Mouse (Mus musculus): ENCODE data around the gene Sectm1a. TPM values are rescaled to one million over a fixed set of nuclear protein-coding genes. Genes with fewer than 3 reads are reported as not detected.
"Not testable (repeated sequence)": the region's sequence is repeated elsewhere in the genome, so short reads cannot be mapped to it uniquely, and the experiment has no call there.

Sectm1a gene
- total and polyA plus RNA-seq, 3 experiments = 0.09 TPM; not detected in 2

- no peak for DNase-seq
These were observed 33.1 kb downstream of the Sectm1a start for GRCm38 (mm10) chr11:121047826-121048399.

GRCm38 (mm10) chr11:121045286-121045685, 35.7 kb downstream of the Sectm1a start:
- no peak for DNase-seq

DNA sequence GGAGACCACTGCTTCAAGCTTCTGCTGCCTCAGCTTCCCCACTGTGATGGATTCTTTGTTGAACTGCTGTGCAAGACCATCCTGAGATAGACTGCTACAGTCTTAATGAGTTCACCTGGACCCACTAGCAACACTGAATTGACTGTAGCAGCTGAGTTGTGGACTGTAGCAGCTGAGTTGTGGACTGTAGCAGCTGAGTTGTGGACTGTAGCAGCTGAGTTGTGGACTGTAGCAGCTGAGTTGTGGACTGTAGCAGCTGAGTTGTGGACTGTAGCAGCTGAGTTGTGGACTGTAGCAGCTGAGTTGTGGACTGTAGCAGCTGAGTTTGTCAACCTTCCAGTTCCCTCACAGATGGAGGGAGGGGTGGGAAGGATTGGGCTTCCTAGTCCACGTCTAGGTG, 38.0 kb downstream of the Sectm1a start:
- DNase-seq = not testable (repeated sequence)

DNA sequence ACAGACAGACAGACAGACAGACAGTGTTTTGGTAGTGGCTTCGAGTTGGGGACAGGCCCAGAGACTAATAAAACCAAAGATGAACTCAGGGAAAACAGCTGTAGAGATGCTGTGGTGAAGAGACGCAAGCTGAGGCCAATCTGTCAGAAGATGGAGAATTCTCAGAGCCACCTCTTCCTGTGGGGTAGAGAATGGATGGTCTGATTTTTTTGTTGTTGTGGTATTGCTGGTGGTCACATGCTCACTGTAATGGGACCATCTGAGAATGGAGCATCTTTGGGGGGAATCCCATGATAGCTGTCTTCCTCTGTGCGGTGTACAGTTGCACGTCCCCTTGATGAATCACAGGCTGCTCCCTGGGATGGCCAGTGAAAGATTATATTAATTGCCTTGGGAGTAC, 38.5 kb downstream of the Sectm1a start:
- no peak for DNase-seq

GRCm38 (mm10) chr11:121041636-121042035, 39.4 kb downstream of the Sectm1a start:
- DNase-seq = no peak

DNA sequence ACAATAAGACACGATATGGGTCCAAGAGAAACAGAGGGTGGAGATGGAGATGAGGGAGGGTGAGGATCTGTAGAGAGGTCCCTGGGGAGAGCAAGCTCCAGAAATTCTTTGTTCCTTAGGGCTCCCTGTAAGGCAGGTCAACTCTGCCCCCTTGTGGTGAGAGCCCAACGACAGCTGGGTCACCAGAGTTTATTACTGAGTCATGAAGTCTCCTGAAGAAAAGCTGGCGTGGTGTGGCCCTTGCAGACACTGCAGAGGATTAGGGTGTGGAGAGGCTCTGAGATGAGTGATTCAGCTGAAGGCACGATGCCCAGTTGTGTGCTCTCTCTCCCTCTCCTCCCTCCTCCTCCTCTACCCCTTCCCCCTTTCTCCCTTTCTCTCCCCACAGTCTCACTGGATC, 39.8 kb downstream of the Sectm1a start:
- peak; percentile 89 for DNase-seq

GRCm38 (mm10) chr11:121039302-121039701, 41.7 kb downstream of the Sectm1a start, which contains the start of gene Cd7:
Cd7 (minus strand) TSS chr11:121039418.
- DNase-seq = no peak

- DNase-seq = no peak
These were observed 42.4 kb downstream of the Sectm1a start for GRCm38 (mm10) chr11:121038366-121039240.

DNA sequence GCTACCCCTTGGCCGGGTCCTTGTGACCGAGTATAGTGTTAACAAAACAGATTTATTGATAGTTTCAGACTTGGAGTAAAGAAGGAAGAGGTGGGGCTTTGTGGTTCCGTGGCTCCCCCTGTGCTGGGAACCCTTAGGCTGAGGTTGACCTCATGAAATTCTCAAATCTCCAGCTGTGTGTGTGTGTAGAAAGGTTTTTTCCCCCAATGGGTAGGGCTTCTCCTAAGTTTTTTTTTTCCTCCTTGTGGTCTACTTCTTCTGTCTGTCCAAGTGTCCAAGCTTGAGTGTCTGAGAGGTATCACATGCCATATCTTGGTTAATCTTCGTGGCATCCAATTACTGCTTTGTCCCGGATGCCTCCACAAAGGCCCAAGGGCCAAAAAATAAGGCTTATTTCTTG, 47.9 kb downstream of the Sectm1a start:
- no peak for DNase-seq

DNA sequence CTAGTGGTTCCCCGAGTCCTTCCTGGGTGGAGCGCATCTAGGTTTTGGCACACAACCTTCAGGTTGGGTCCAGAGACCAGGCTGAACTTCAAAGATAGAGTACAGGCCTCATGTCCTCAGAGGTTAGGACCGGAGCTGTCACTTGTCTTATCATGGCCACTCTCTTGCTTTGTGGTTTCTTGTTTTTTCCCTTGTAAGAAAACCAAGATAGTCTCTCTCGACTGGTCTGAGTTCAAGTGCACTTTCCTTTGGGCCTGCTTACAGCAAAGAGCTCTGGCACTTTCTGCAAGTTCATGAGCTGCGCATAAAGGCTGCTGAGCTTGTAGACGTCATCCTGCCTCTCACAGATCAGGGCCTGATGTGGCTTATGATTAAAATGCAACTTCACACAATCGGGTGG, 53.8 kb downstream of the Sectm1a start:
- DNase-seq = no peak

- DNase-seq = no peak
These were observed 56.9 kb downstream of the Sectm1a start for GRCm38 (mm10) chr11:121024163-121024562.

- DNase-seq = no peak
These were observed 61.5 kb downstream of the Sectm1a start for GRCm38 (mm10) chr11:121019501-121019900.

DNA sequence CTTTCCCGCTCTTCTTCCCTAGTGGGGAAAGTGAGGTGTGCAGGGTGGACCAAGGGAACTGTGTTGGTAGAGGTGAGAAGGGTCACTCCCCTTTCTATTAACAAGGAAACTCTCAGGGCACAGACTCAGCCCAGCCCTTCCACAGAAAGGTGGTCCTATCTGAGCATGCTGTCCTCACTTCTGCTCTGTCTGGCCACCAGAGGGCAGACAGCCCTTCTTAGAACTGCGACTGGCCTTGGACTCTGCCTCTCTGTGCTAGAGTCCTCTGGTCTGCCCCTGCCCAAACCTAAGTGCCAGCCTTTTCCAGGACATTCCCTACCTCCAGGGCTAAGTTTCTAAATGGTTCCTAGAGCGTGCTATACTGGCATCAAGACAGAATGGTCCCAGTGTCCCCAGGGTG, 63.3 kb downstream of the Sectm1a start:
- DNase-seq = peak; percentile 62

Other genes with a start within 250 kb of the Sectm1a start
- gene Ccdc57, start 148.3 kb downstream of the Sectm1a start, total RNA-seq (2021) = 10 to 100 TPM in 1 of 2 experiments, 1 to 10 TPM in 1; 8.4 to 20.4 TPM
- 2.7 and 3.5 TPM in 2 replicates for gene Ccdc57, start 148.3 kb downstream of the Sectm1a start, polyA plus RNA-seq (2012; rRNA removed)
- gene Slc16a3, start 132.7 kb downstream of the Sectm1a start, total RNA-seq (2021) = 1 to 10 TPM; 1.2 to 1.3 TPM
- gene Slc16a3, start 132.7 kb downstream of the Sectm1a start, polyA plus RNA-seq (2012; rRNA removed) = 1.4 and 2.5 TPM in 2 replicates
- gene Csnk1d, start 89.9 kb downstream of the Sectm1a start, total RNA-seq (2021) = 100 to 1,000 TPM; 114 to 126 TPM
- gene Csnk1d, start 89.9 kb downstream of the Sectm1a start, polyA plus RNA-seq (2012; rRNA removed) = 39.8 and 48.7 TPM in 2 replicates
- gene Cd7, start 41.8 kb downstream of the Sectm1a start, total RNA-seq (2021) = under 1 TPM; 0.69 TPM
- 1.8 and 3.3 TPM in 2 replicates for gene Cd7, start 41.8 kb downstream of the Sectm1a start, polyA plus RNA-seq (2012; rRNA removed)
- not detected for gene Sectm1b, start 17.7 kb downstream of the Sectm1a start, total RNA-seq (2021)
- gene Sectm1b, start 17.7 kb downstream of the Sectm1a start, polyA plus RNA-seq (2012; rRNA removed) = not detected in 2 replicates
- gene Tex19.2, start 37.5 kb upstream of the Sectm1a start, total RNA-seq (2021) = not detected
- gene Tex19.2, start 37.5 kb upstream of the Sectm1a start, polyA plus RNA-seq (2012; rRNA removed) = not detected in 2 replicates
- not detected for gene Tex19.1, start 64.9 kb upstream of the Sectm1a start, total RNA-seq (2021)
- 0.18 TPM in 1 of 2 replicates, not detected in the other for gene Tex19.1, start 64.9 kb upstream of the Sectm1a start, polyA plus RNA-seq (2012; rRNA removed)
- not detected for gene Uts2r, start 79.1 kb upstream of the Sectm1a start, total RNA-seq (2021)
- gene Uts2r, start 79.1 kb upstream of the Sectm1a start, polyA plus RNA-seq (2012; rRNA removed) = 0.19 and 0.20 TPM in 2 replicates
- gene Hexdc, start 123.2 kb upstream of the Sectm1a start, total RNA-seq (2021) = 10 to 100 TPM in 1 of 2 experiments, 1 to 10 TPM in 1; 7.6 to 13.0 TPM
- gene Hexdc, start 123.2 kb upstream of the Sectm1a start, polyA plus RNA-seq (2012; rRNA removed) = 18.5 and 21.7 TPM in 2 replicates
- 10 to 100 TPM; 27.9 to 28.5 TPM for gene Ogfod3, start 123.5 kb upstream of the Sectm1a start, total RNA-seq (2021)
- 33.7 and 37.7 TPM in 2 replicates for gene Ogfod3, start 123.5 kb upstream of the Sectm1a start, polyA plus RNA-seq (2012; rRNA removed)
- 10 to 100 TPM; 20.4 to 21.9 TPM for gene Cybc1, start 148.1 kb upstream of the Sectm1a start, total RNA-seq (2021)
- 18.7 and 18.8 TPM in 2 replicates for gene Cybc1, start 148.1 kb upstream of the Sectm1a start, polyA plus RNA-seq (2012; rRNA removed)
- gene Narf, start 156.0 kb upstream of the Sectm1a start, total RNA-seq (2021) = 10 to 100 TPM; 14.4 to 22.8 TPM
- 22.8 and 29.3 TPM in 2 replicates for gene Narf, start 156.0 kb upstream of the Sectm1a start, polyA plus RNA-seq (2012; rRNA removed)
- gene Foxk2, start 178.8 kb upstream of the Sectm1a start, total RNA-seq (2021) = 10 to 100 TPM; 35.2 to 43.1 TPM
- 44.9 and 78.0 TPM in 2 replicates for gene Foxk2, start 178.8 kb upstream of the Sectm1a start, polyA plus RNA-seq (2012; rRNA removed)

Measured in adrenal gland, adult 2 months (tissue).